Mouse (Mus musculus): ENCODE measurements around the gene Cabp7.

DNA sequence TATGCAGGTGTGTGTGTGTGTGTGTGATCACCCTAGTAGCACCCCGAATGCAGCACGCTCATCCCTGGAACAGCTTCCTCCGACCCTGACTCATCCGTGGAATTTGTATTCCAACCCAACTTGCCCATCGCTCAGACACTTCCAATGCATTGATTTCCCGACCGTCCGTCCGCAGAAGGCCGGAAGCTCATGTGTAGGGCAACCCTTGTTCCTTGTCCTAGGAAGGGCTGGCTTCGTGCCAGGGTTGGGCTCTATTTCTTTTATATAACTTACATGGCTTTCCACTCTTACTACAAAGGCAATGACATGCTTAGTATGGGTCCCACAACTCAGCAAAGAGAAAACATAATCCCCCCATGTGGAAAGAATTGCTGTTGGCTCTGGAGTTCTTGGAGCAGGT lies 54.4 kb downstream of the Cabp7 start:
- TF ChIP-seq CTCF (conservative IDR thresholded peaks at IDR 0.05; ENCODE audit: insufficient read depth, insufficient read length, low read depth, low read length): no peak
- TF ChIP-seq POLR2A (IDR thresholded peaks at IDR 0.05; ENCODE audit: low read depth, low read length): no peak
